Mouse (Mus musculus): Measurements from ENCODE around the gene Clec1b. TPM values are rescaled to one million over a fixed set of nuclear protein-coding genes. Genes with fewer than 3 reads are reported as not detected.

Clec1b gene
- polyA plus RNA-seq, 1 experiment = 1.4 TPM

DNA sequence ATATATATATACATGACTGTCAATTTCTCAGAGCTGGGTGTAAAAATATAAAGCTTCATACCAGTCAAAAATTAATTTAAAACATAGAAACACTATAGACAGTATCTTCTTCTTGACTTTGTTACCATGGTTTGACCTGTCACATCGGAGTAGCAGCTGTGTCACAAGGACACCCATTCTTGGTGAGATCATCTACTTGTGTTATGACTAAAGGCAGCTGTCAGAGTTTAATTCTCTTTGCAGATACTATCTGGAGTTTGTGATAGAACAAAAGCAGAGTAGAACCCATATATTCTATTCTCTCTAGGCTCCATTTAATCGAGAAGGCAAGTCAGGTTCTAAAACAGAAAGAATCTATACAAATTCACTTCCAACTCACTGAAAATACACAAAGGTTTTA is 40.9 kb downstream of the Clec1b start:
- TF ChIP-seq POLR2A (IDR thresholded peaks at IDR 0.05; ENCODE audit: control insufficient read depth, extremely low read depth, insufficient read depth, low read length, poor library complexity) = no peak
- no peak for TF ChIP-seq CTCF (IDR thresholded peaks at IDR 0.05; ENCODE audit: borderline replicate concordance, control insufficient read depth, extremely low read depth, insufficient read depth, low read length, poor library complexity)
- Histone ChIP-seq H3K27ac (ENCODE audit: control insufficient read depth, insufficient read depth, low read length) (no peak overlapping the region), H3K36me3 (ENCODE audit: control insufficient read depth, insufficient read depth, low read length) (no peaks in the 10 kb centered on the region), H3K4me1 (replicated peaks; ENCODE audit: control insufficient read depth, insufficient read depth, low read length) (no peaks in the 10 kb centered on the region), H3K27me3 (ENCODE audit: control insufficient read depth, insufficient read depth, low read length) (no peaks in the 10 kb centered on the region), H3K4me3 (ENCODE audit: control insufficient read depth, insufficient read depth, low read length) (no peak overlapping the region)
- DNase-seq = no peak
- WGBS = 98% methylated on average over 2 of the region's 2 CpGs

DNA sequence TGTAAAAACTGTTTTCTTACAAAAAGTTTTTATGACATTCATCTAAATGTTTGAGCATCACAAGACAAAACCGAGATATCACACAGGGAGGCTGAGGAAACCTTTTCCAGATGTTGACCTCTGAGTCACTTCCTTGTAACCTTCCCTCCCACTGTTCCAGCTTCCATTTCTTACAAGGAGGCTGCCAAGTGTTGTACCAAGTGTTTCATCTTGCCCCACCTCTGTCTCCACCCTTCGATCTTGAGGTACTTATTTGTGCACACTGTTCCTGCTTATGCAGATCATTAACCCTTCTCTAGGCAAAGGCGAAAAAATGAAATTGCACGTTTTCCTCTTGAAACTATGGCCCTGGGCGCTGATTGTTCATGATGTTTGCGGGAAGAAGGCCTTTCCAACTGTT is 52.6 kb downstream of the Clec1b start:
- no peak overlapping the region for H3K4me3 ChIP-seq (ENCODE audit: control insufficient read depth, insufficient read depth, low read length)
- 91% methylated on average over 6 of the region's 6 CpGs for WGBS
- no peaks in the 10 kb centered on the region for H3K36me3 ChIP-seq (ENCODE audit: control insufficient read depth, insufficient read depth, low read length)
- no peaks in the 10 kb centered on the region for H3K4me1 ChIP-seq (replicated peaks; ENCODE audit: control insufficient read depth, insufficient read depth, low read length)
- no peaks in the 10 kb centered on the region for H3K27me3 ChIP-seq (ENCODE audit: control insufficient read depth, insufficient read depth, low read length)
- TF ChIP-seq CTCF (IDR thresholded peaks at IDR 0.05; ENCODE audit: borderline replicate concordance, control insufficient read depth, extremely low read depth, insufficient read depth, low read length, poor library complexity) (no peak), POLR2A (IDR thresholded peaks at IDR 0.05; ENCODE audit: control insufficient read depth, extremely low read depth, insufficient read depth, low read length, poor library complexity) (no peak)
- DNase-seq = no peak
- H3K27ac ChIP-seq (ENCODE audit: control insufficient read depth, insufficient read depth, low read length) = no peak overlapping the region

DNA sequence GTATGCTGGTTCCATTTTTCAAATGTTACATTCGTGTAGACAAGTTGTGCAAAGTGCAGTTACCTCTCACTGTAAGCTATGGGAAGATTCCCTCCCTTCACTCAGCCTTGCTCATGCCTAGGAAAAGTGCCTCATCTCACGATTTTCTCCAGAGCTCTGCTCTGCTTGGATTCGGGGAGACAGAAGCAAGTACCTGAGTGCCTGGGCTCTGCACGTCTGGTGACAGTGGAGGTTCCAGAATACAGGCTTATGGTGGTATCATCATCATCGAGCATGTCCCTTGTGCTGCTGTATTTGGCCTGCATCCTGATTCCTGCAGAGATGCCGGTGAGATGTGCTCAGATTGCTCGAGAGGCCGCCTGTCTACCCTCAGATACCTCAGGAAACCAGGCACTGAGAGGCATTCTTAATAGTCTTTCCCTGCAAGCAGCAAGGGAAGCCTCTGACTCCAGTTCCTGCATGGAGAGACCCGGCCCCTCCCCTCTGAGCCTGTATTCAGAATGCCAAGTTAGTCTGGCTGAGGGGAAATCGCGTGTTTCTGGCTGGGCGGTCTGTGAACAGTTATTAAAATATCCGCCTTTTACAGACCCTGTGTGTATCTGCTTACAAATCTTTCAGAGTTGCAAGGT is 54.4 kb downstream of the Clec1b start, which contains the start of gene Clec1a:
Gene Clec1a (minus strand): TSS at position 590 of the 629 bp plus-strand sequence.
- no peak for TF ChIP-seq CTCF (IDR thresholded peaks at IDR 0.05; ENCODE audit: borderline replicate concordance, control insufficient read depth, extremely low read depth, insufficient read depth, low read length, poor library complexity)
- no peak for TF ChIP-seq POLR2A (IDR thresholded peaks at IDR 0.05; ENCODE audit: control insufficient read depth, extremely low read depth, insufficient read depth, low read length, poor library complexity)
- H3K4me3 ChIP-seq (ENCODE audit: control insufficient read depth, insufficient read depth, low read length) = no peak within 1 kb of the TSS
- H3K36me3 ChIP-seq (ENCODE audit: control insufficient read depth, insufficient read depth, low read length) = no peaks in the 10 kb centered on the region
- WGBS = 66% methylated on average over 13 of the region's 13 CpGs
- no peak within 1 kb of the TSS for H3K27ac ChIP-seq (ENCODE audit: control insufficient read depth, insufficient read depth, low read length)
- no peaks in the 10 kb centered on the region for H3K27me3 ChIP-seq (ENCODE audit: control insufficient read depth, insufficient read depth, low read length)
- H3K4me1 ChIP-seq (replicated peaks; ENCODE audit: control insufficient read depth, insufficient read depth, low read length) = no peaks in the 10 kb centered on the region
- no peak for DNase-seq

Other genes starting within 250 kb of the Clec1b start
- 43.1 and 91.5 TPM in 2 replicates for gene Clec2d, start 216.7 kb upstream of the Clec1b start, polyA plus RNA-seq (2012; rRNA removed)
- 18.0 and 22.0 TPM in 2 replicates for gene Cd69, start 121.9 kb upstream of the Clec1b start, polyA plus RNA-seq (2012; rRNA removed)
- 0.10 and 0.15 TPM in 2 replicates for gene 4922502D21Rik, start 65.5 kb upstream of the Clec1b start, polyA plus RNA-seq (2012; rRNA removed)
- 2.8 and 3.6 TPM in 2 replicates for gene Clec12a, start 54.6 kb upstream of the Clec1b start, polyA plus RNA-seq (2012; rRNA removed)
- not detected in 2 replicates for gene Clec12b, start 11.4 kb upstream of the Clec1b start, polyA plus RNA-seq (2012; rRNA removed)
- gene Clec9a, start 11.6 kb downstream of the Clec1b start, polyA plus RNA-seq (2012; rRNA removed) = 2.3 and 4.6 TPM in 2 replicates
- 0.33 and 0.65 TPM in 2 replicates for gene Clec1a, start 54.7 kb downstream of the Clec1b start, polyA plus RNA-seq (2012; rRNA removed)
- gene Olr1, start 109.9 kb downstream of the Clec1b start, polyA plus RNA-seq (2012; rRNA removed) = 0.13 and 0.19 TPM in 2 replicates
- gene Tmem52b, start 115.3 kb downstream of the Clec1b start, polyA plus RNA-seq (2012; rRNA removed) = 0.18 TPM in 1 of 2 replicates, not detected in the other
- 24.6 and 29.8 TPM in 2 replicates for gene Gabarapl1, start 135.9 kb downstream of the Clec1b start, polyA plus RNA-seq (2012; rRNA removed)
- 0.23 and 0.44 TPM in 2 replicates for gene Klre1, start 180.6 kb downstream of the Clec1b start, polyA plus RNA-seq (2012; rRNA removed)
- gene Klrd1, start 194.5 kb downstream of the Clec1b start, polyA plus RNA-seq (2012; rRNA removed) = 0.60 and 1.1 TPM in 2 replicates
- gene Klrk1, start 226.6 kb downstream of the Clec1b start, polyA plus RNA-seq (2012; rRNA removed) = 0.55 and 1.1 TPM in 2 replicates
- gene Klrc3, start 246.0 kb downstream of the Clec1b start, polyA plus RNA-seq (2012; rRNA removed) = 0.40 TPM in 1 of 2 replicates, not detected in the other

All from thymus, adult 2 months (tissue).